Mouse (Mus musculus): ENCODE measurements around the gene Ndufs8.
"Not testable (repeated sequence)": the region's sequence is repeated elsewhere in the genome, so short reads cannot be mapped to it uniquely, and the experiment has no call there.

Gene Ndufs8

GRCm38 (mm10) chr19:3912337-3913204, at the start of gene Ndufs8:
Ndufs8 (minus strand) TSS chr19:3912774.
- DNase-seq (ENCODE audit: low read depth, low spot score): peak; percentile 99

DNA sequence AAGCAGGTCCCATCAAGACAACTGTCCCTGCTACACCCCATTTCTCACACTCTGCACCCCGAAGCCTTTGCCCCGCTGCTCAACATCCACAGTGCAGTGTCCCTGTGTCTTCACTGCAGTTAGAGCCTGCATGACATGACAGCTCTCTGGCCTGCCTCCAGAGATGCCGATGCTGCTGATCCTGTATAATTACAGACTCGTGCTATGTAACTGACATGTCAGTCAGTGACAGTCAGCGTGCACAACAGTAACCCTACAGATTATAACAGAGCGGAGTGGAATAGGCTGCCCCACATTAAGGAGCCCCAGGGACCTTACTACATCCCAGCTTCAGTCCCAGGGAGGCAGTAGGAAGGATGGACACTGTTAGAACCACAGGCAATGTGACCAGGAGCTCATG, 49.2 kb upstream of the Ndufs8 start:
- not testable (repeated sequence) for DNase-seq (ENCODE audit: low read depth, low spot score)

DNA sequence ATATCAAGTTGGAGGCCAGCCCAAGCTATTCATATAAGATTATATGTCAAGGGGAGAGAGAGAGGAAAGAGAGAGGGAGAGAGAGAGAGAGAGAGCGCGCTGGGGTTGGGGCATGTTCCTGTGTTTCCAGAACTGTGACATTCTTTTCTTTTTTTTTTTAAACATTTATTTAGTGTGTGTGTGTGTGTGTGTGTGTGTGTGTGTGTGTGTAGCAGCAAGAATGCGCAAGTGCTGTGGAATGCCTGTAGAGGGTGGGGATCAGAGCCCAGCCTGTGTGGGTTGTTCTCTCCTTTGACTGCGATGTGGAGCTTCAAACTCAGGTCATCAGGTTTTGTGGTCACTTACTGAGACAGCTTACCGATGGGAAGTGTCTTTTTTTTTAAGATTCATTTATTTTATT, 47.6 kb upstream of the Ndufs8 start:
- DNase-seq (ENCODE audit: low read depth, low spot score): no peak

DNA sequence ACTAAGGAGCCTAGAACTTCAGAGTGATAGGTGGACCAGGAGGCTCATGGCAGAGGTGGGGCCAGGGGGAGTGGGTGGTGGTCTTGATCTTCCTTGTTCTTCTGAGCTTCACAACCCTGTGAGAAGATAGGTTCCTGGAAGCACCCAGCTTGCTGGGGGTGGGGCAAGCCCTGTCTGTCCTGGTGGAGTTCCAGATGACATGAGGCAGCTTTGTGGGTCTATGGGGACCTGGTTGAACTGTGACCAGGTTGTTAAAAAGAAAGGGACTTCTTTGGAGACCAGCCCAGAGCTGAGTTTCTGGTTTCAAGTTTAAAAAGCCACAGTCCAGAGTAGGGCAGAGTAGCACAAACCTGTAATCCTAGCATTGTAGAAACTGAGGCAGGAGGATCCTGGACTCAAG, 46.5 kb upstream of the Ndufs8 start:
- DNase-seq (ENCODE audit: low read depth, low spot score): no peak

- no peak for DNase-seq (ENCODE audit: low read depth, low spot score)
These were observed 45.9 kb upstream of the Ndufs8 start, which contains the start of gene Aldh3b3 for GRCm38 (mm10) chr19:3958470-3958869. Aldh3b3 (plus strand) TSS chr19:3958645.

GRCm38 (mm10) chr19:3957296-3958036, 44.9 kb upstream of the Ndufs8 start:
- not testable (repeated sequence) for DNase-seq (ENCODE audit: low read depth, low spot score)

GRCm38 (mm10) chr19:3955804-3956203, 43.2 kb upstream of the Ndufs8 start:
- DNase-seq (ENCODE audit: low read depth, low spot score): no peak

GRCm38 (mm10) chr19:3955033-3955432, 42.5 kb upstream of the Ndufs8 start:
- DNase-seq (ENCODE audit: low read depth, low spot score): no peak

DNA sequence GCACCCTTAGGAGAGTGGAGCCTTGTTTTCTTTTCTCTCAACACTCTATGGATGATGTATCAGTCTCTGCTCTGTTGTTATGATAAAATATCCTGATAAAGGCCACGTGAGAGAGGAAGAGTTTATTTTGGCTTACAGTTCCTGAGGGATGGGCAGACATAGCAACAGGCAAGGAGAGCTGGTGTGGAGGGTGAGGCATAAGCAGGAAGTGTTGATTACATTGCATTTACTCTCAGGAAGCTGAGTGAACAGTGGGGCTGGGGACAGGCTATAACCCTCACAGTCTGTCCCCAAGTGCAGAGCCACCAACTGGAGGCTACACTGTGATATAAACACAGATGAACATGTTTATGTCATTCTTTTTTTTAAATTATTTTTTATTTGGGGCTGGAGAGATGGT, 39.5 kb upstream of the Ndufs8 start:
- DNase-seq (ENCODE audit: low read depth, low spot score): no peak

- no peak for DNase-seq (ENCODE audit: low read depth, low spot score)
These were observed 38.9 kb upstream of the Ndufs8 start for GRCm38 (mm10) chr19:3951461-3951860.

- no peak for DNase-seq (ENCODE audit: low read depth, low spot score)
These were observed 37.8 kb upstream of the Ndufs8 start for GRCm38 (mm10) chr19:3950331-3950730.

GRCm38 (mm10) chr19:3948546-3948945, 36.0 kb upstream of the Ndufs8 start:
- DNase-seq (ENCODE audit: low read depth, low spot score): no peak

DNA sequence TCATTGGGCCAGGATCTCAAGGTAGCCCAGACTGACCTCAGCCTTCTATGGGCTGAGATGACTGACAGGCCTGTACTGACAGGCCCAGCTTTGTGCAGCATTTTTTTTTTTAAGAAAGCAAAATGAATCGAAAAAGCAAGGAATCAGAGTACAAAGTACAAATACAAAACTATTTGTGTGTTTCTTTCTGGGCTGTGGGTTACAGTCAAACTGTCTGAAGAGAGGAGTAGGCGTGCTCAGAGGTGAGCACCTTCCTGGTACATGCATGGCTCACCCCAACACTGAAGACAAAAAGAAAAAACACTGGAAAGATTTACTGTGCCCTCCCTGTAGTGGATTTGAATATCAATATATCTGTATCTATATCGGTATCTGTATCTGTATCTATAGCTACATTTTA, 35.2 kb upstream of the Ndufs8 start:
- DNase-seq (ENCODE audit: low read depth, low spot score): no peak

GRCm38 (mm10) chr19:3946715-3947114, 34.1 kb upstream of the Ndufs8 start:
- peak; percentile 79 for DNase-seq (ENCODE audit: low read depth, low spot score)

DNA sequence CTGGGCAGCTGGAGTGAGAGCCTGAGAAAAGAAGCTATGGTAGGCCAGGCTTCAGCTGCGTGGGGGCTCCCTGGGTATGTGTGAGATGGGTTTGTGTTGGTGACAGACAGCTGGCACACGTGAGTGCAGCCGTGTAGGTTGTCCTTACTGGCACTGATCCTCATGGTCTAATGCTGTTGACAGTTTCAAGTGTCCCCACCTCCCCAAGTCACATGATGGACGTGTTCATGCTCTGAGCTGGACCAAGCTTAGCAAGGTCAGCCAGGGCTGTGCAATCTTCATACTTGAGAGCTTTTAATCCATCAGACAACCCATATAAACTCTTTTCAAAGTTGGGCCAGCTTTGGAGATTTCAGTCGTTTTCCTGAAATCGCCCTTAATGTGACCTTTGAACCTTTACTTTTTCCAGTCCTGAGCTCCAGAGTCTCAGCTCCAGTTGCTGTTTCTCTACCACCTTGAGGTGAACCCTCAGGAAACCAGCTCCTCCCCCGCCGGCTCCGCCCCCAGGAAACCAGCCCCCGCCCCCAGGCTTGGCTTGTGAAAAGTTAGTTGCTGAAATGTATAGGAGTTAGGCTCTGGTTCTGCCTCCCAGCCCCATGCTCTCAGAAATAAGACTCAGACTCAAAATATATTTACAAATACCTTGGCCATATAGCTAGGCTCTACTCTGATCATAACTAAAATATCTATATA, 33.4 kb upstream of the Ndufs8 start:
- DNase-seq (ENCODE audit: low read depth, low spot score): no peak

DNA sequence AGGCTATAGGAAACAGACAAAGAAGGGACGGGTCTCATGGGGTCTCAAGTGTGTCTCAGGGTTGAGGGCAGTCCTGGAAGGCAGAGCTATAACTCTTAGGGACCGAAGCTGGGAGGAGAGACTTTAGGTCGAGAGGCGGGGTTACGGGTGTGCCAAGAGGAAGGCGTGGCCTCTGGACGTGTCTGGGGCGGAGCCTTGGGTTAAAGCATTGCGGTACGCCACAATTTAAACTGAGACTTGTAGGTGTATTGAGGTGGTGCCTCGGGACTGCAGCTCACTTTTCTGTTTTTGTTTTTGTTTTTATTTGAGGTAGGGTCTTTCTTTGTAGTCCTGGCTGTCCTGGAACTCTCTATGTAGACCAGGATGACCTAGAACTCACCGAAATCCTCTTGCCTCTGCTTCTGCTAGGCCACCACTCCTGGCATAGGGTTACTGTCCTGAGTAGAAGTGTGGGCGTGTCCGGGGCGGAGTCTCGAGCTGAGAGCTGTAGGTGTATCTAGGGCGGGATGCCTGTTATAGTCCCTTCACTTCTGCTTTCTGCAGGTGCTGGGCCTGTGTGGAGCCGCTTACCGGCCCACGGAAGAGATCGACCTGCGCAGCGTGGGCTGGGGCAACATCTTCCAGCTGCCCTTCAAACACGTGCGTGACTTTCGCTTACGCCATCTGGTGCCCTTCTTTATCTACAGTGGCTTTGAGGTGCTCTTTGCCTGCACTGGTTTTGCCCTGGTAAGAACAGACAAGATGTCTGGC, 30.6 kb upstream of the Ndufs8 start:
- peak; percentile 85 for DNase-seq (ENCODE audit: low read depth, low spot score)

DNA sequence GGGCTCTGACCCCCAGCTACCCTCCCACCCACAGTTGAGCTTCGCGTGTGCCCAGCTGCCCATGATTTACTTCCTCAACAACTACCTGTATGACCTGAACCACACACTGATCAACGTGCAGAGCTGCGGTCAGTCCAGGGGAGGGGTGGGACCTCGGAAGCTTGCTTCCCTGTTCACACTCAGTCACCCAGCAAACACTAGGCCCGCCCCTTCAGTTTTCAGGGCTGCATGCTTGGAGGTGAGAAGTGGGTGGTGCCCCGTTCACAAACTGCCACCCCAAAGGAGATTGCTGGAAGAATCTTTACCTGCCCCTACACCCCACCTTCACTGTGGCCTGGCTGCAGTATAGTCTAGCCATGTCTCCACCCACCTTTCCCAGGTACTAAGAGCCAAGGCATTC, 29.7 kb upstream of the Ndufs8 start:
- DNase-seq (ENCODE audit: low read depth, low spot score): no peak

GRCm38 (mm10) chr19:3935896-3936850, 23.6 kb upstream of the Ndufs8 start:
- no peak for DNase-seq (ENCODE audit: low read depth, low spot score)

- peak; percentile 67 for DNase-seq (ENCODE audit: low read depth, low spot score)
These were observed 22.7 kb upstream of the Ndufs8 start, which contains the start of gene Unc93b1 for GRCm38 (mm10) chr19:3935032-3935895. Unc93b1 (plus strand) TSS chr19:3935186.
